Mouse (Mus musculus) megakaryocyte, embryonic 14.5 days (primary cell): Measurements from ENCODE around the gene Cracr2b.

Experiments
- FLI1 ChIP-seq: IDR thresholded peaks from 2 replicates; pipeline ENCODE4 v1.6.1; 2012; ENCODE audit warnings: low read length, inconsistent platforms, mixed read lengths
- GATA1 ChIP-seq: IDR thresholded peaks from 3 replicates; pipeline ENCODE4 v1.6.1; 2012; ENCODE audit warnings: mixed read lengths, low read length, inconsistent platforms, borderline replicate concordance

DNA sequence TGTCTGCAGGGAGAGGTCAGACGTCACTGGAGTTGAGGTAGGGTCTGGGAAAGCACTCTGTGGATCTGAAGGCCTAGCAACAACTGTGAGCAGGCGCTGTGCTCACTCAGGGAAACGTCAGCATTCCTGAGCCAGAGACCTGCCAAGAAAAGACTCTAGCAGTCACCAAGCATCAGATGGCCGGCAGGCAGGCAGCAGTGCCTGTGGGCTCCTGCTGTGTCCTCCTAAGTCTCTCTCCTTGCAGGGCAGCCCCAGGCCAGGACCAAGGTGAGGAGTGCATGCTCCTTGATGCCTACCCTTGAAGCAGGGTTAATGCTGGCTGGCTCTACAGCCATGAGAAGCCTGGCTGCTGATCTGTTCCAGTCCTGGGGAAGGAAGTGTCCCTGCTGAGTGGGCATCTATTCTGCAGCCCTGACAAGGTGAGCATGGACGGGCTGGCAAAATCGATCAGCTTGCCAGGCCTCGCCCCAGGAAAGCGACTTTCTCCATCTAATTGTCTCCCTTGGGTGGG lies 49.8 kb downstream of the Cracr2b start:
- TF ChIP-seq GATA1 (no peak), FLI1 (no peak)
